ENCODE assay signal across 1 mouse cellular context in genomic region chr19:6893731-6894451, GRCm38 (mm10).
TF ChIP-seq lines count a peak whose summit lies in the region.

No protein-coding gene starts in this region.

TF ChIP-seq in MEL, 35 proteins besides CTCF, POLR2A, EP300 and RAD21:
- peak; percentile 80 for TF ChIP-seq RCOR1 (IDR thresholded peaks at IDR 0.05; ENCODE audit: low read depth, low read length)
- no peak for TF ChIP-seq CHD1 (IDR thresholded peaks at IDR 0.05; ENCODE audit: low read depth, low read length)
- no peak for TF ChIP-seq CHD2 (IDR thresholded peaks at IDR 0.05; ENCODE audit: low read length)
- peak; percentile 97 for TF ChIP-seq NELFE (IDR thresholded peaks at IDR 0.05; ENCODE audit: low read depth, low read length)
- TF ChIP-seq TBP (IDR thresholded peaks at IDR 0.05; ENCODE audit: low read depth, low read length), result peak; percentile 97
- TF ChIP-seq MYB (IDR thresholded peaks at IDR 0.05; ENCODE audit: low read depth, low read length), result no peak
- peak; percentile 98 for TF ChIP-seq MAX (IDR thresholded peaks at IDR 0.05; ENCODE audit: low read length)
- TF ChIP-seq MAZ (IDR thresholded peaks at IDR 0.05; ENCODE audit: low read depth, low read length), result no peak
- no peak; the same call in 1 of the 2 replicates for TF ChIP-seq KAT2A (conservative IDR thresholded peaks at IDR 0.05; ENCODE audit: low read depth, low read length)
- peak; percentile 29; the same call in 1 of the 2 replicates for TF ChIP-seq USF1 (IDR thresholded peaks at IDR 0.05; ENCODE audit: low read depth, low read length)
- TF ChIP-seq NRF1 (IDR thresholded peaks at IDR 0.05; ENCODE audit: insufficient read depth, low read depth, low read length, poor library complexity, severe bottlenecking), result peak; percentile 90
- TF ChIP-seq MEF2A (IDR thresholded peaks at IDR 0.05; ENCODE audit: extremely low read depth, insufficient replicate concordance, low read depth, low read length, poor library complexity, severe bottlenecking), result no peak
- TF ChIP-seq POLR2AphosphoS2 (IDR thresholded peaks at IDR 0.05; ENCODE audit: low read length), result peak; percentile 97
- TF ChIP-seq E2F4 (IDR thresholded peaks at IDR 0.05; ENCODE audit: borderline replicate concordance, low read depth, low read length), result no peak
- TF ChIP-seq ZNF384 (IDR thresholded peaks at IDR 0.05; ENCODE audit: low read depth, low read length), result no peak
- peak; percentile 58; the same call in 1 of the 2 replicates for TF ChIP-seq TCF12 (IDR thresholded peaks at IDR 0.05; ENCODE audit: low read depth, low read length)
- TF ChIP-seq ETS1 (IDR thresholded peaks at IDR 0.05; ENCODE audit: low read depth, low read length), result peak; percentile 29; the same call in 1 of the 2 replicates
- no peak for TF ChIP-seq GATA1 (IDR thresholded peaks at IDR 0.05; ENCODE audit: low read depth, low read length)
- no peak for TF ChIP-seq MAFK (IDR thresholded peaks at IDR 0.05; ENCODE audit: borderline replicate concordance, low read depth, low read length)
- no peak for TF ChIP-seq BHLHE40 (IDR thresholded peaks at IDR 0.05; ENCODE audit: borderline replicate concordance, low read depth, low read length)
- TF ChIP-seq UBTF (IDR thresholded peaks at IDR 0.05; ENCODE audit: borderline replicate concordance, insufficient read depth, low read depth, low read length), result no peak
- TF ChIP-seq HCFC1 (IDR thresholded peaks at IDR 0.05; ENCODE audit: low read depth, low read length), result peak; percentile 73
- TF ChIP-seq SMC3 (IDR thresholded peaks at IDR 0.05; ENCODE audit: low read depth, low read length), result no peak
- TF ChIP-seq MYC (IDR thresholded peaks at IDR 0.05; ENCODE audit: low read depth, low read length), result peak; percentile 99
- TF ChIP-seq USF2 (IDR thresholded peaks at IDR 0.05; ENCODE audit: borderline replicate concordance in 1 of 2, insufficient read depth in 1 of 2, low read depth in 1 of 2, low read length in 2 of 2), result no peak
- TF ChIP-seq ZMIZ1 (IDR thresholded peaks at IDR 0.05; ENCODE audit: low read depth, low read length), result peak; percentile 98
- peak; percentile 71 for TF ChIP-seq ELF1 (IDR thresholded peaks at IDR 0.05; ENCODE audit: low read depth, low read length)
- peak; percentile 82 for TF ChIP-seq SIN3A (IDR thresholded peaks at IDR 0.05; ENCODE audit: low read length)
- peak; percentile 86 for TF ChIP-seq MXI1 (IDR thresholded peaks at IDR 0.05; ENCODE audit: low read depth, low read length)
- TF ChIP-seq ZKSCAN1 (IDR thresholded peaks at IDR 0.05; ENCODE audit: low read depth, low read length), result no peak
- no peak for TF ChIP-seq GABPA (IDR thresholded peaks at IDR 0.05; ENCODE audit: low read depth, low read length)
- TF ChIP-seq JUND (IDR thresholded peaks at IDR 0.05; ENCODE audit: low read depth, low read length), result no peak
- TF ChIP-seq POLR2AphosphoS5 (IDR thresholded peaks at IDR 0.05; ENCODE audit: borderline replicate concordance, low read depth, low read length), result peak; percentile 84; the same call in 1 of the 2 replicates
- TF ChIP-seq TAL1 (IDR thresholded peaks at IDR 0.05; ENCODE audit: low read length), result no peak
